Mouse (Mus musculus): Measurements from ENCODE around the gene Cass4. TPM values are rescaled to one million over a fixed set of nuclear protein-coding genes. Genes with fewer than 3 reads are reported as not detected.

The Cass4 gene
- polyA plus RNA-seq (2015; fragmentation: Nextera tagmentation; extraction: Ambion mirVana) = 0.06 and 0.19 TPM in 2 replicates

DNA sequence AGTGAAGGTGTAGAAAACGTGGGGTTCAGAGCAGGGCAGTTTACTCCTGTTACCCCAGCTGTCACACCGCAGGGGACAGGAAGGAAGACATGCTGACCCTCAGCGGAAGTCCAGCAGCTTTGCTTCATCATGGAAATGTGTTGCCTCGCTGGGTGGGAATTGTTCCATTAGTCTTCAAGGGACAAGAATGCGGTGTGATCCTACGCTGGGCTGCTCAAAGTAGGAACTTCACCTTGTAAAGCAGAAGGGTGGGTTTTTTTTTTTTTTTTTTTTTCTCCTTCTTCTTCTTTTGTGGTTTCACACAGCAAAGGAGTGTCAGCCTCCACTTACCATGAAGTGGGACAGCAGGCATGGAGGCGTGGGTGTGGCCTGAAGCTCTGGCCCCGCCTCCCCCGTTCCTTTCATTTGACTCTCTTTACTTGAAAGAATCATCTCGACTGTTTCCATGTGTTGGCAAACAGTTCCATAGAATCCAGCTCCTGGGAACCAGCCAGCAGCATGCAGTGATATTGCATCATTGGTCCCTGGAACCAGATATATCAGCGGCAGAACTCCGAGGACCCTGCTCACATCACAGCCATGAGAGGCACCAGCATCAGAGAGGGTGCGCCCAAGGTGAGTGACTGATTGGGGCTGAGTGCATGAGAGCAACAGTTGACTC is at the start of gene Cass4:
Gene Cass4, plus strand, starts transcription at position 404 of the 661 bp plus-strand sequence.
- H3K27ac ChIP-seq (ENCODE audit: low read depth, low read length) = no peak within 1 kb of the TSS
- 35% methylated on average over 13 of the region's 13 CpGs for WGBS
- no peak for ATAC-seq
- no peak within 1 kb of the TSS for H3K4me3 ChIP-seq (ENCODE audit: low read length)
- no peaks in the 10 kb centered on the region for H3K4me1 ChIP-seq (ENCODE audit: control insufficient read depth, insufficient read depth, low read depth, low read length)
- H3K27me3 ChIP-seq (replicated peaks; ENCODE audit: control insufficient read depth, insufficient read depth, low read length) = no peaks in the 10 kb centered on the region
- no peaks in the 10 kb centered on the region for H3K9me3 ChIP-seq (ENCODE audit: control insufficient read depth, low read length)
- no peak within 1 kb of the TSS for H3K9ac ChIP-seq (ENCODE audit: low read depth, low read length)
- no peaks in the 10 kb centered on the region for H3K36me3 ChIP-seq (ENCODE audit: control insufficient read depth, insufficient read depth, low read length)
- H3K4me2 ChIP-seq (ENCODE audit: low read length) = no peak within 1 kb of the TSS

DNA sequence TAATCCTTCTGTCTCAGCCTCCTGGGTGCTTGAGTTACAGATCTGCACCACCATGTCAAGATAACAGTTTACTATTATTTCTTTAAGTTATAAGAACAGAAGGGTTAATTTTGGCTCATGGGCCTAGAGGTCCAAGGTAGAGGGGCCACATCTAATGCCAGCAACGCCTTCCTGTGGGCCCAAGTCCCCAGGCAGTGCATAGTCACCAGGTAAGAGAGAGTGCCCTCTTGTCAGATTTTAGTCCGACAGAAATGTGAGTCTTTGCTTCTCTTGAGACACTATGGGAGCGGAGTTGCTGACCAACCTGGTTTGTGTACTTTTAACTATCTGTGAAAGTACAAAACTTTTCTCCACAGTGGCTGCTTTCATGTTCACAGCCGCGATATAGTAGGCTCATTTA is 48.9 kb upstream of the Cass4 start:
- Histone ChIP-seq H3K36me3 (ENCODE audit: control insufficient read depth, insufficient read depth, low read length) (no peaks in the 10 kb centered on the region), H3K27me3 (replicated peaks; ENCODE audit: control insufficient read depth, insufficient read depth, low read length) (no peaks in the 10 kb centered on the region), H3K4me3 (ENCODE audit: low read length) (no peak overlapping the region; the same call in 1 of the 2 replicates), H3K9me3 (ENCODE audit: control insufficient read depth, low read length) (no peaks in the 10 kb centered on the region), H3K4me2 (ENCODE audit: low read length) (peak overlapping the region; percentile 100), H3K27ac (ENCODE audit: low read depth, low read length) (peak overlapping the region; percentile 26; the same call in 1 of the 2 replicates), H3K4me1 (ENCODE audit: control insufficient read depth, insufficient read depth, low read depth, low read length) (peaks cover 22% of the 10 kb centered on the region), H3K9ac (ENCODE audit: low read depth, low read length) (no peak overlapping the region)
- WGBS = 32% methylated on average over 5 of the region's 5 CpGs
- ATAC-seq = no peak

DNA sequence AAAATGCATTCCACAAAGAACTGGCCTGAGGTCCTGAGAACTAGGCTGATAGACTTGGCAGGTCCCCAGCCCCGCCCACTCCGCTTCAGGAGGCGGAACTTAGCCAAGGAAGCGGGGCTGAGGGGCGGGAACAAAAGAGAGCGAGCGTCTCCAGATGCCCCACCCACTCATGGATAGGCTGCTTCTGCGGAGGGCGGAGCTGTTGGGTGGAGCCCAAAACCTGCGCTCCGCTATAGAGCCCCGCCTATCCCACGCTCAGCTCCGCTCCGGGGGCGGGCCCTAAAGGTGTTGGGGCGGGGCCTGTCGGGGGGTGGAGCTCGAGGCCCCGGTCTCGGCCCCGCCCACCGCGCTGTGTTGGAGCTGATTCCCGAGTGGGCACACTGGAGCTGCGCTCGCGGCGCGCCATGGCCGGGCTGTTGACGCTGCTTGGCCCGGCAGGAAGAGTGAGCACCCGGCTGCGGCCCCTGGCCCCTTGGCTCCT is 48.3 kb upstream of the Cass4 start, which contains the start of gene Fam210b:
Gene Fam210b, plus strand, starts transcription at position 308 of the 481 bp plus-strand sequence.
- Histone ChIP-seq H3K4me1 (ENCODE audit: control insufficient read depth, insufficient read depth, low read depth, low read length) (peaks cover 22% of the 10 kb centered on the region), H3K4me2 (ENCODE audit: low read length) (peak within 1 kb of the TSS; percentile 100), H3K9ac (ENCODE audit: low read depth, low read length) (peak within 1 kb of the TSS; percentile 82), H3K27me3 (replicated peaks; ENCODE audit: control insufficient read depth, insufficient read depth, low read length) (no peaks in the 10 kb centered on the region), H3K27ac (ENCODE audit: low read depth, low read length) (peak within 1 kb of the TSS; percentile 61), H3K9me3 (ENCODE audit: control insufficient read depth, low read length) (no peaks in the 10 kb centered on the region), H3K36me3 (ENCODE audit: control insufficient read depth, insufficient read depth, low read length) (no peaks in the 10 kb centered on the region), H3K4me3 (ENCODE audit: low read length) (peak within 1 kb of the TSS; percentile 75)
- ATAC-seq = peak; percentile 96
- WGBS = under 1% methylated on average over 32 of the region's 35 CpGs

DNA sequence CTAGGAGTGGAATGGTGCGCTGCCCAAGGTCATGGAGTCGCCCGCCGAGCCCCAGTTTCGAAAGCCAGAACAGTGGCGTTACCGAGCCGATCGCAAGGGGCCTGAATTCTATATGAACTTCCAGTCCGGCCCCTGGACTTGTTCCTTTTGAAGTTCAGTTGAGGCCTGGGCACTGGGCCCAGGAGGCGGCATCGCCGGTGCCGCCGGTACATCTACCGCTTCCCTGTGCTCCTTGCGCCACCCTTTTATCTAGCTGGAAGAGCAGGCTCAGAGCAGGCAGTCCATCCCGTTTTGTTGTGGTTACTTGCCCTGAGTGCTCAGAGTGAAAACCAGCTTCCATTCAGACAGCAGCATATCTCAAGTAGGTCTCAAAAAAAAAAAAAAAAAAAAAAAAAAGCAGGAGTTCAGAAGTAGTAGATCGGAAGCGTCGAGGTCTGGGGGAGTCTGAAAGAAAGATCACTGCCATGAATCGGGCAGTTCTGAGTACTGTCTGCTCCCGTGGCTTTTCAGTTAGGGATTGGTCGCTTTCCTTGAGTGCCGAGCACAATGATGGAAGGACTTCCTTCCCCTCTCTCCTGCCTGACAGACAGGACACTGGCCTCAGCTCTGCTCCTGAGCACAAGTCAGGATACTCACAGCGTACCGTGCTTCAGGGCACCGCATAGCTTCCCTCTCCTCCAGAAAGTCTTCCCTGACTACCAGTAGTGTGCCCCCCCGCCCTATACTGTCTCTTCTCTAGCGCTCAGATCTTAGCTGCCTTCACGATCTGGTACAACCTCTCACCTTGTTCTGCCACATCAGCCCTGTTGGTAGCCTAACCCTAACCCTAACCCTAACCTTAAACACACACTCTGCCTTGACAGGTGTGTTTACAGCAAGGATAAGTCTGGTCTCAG is 47.3 kb upstream of the Cass4 start:
- WGBS = 9% methylated on average over 31 of the region's 31 CpGs
- Histone ChIP-seq H3K27ac (ENCODE audit: low read depth, low read length) (peak overlapping the region; percentile 61; the same call in 1 of the 2 replicates), H3K27me3 (replicated peaks; ENCODE audit: control insufficient read depth, insufficient read depth, low read length) (no peaks in the 10 kb centered on the region), H3K9me3 (ENCODE audit: control insufficient read depth, low read length) (no peaks in the 10 kb centered on the region), H3K4me2 (ENCODE audit: low read length) (peak overlapping the region; percentile 100), H3K9ac (ENCODE audit: low read depth, low read length) (peak overlapping the region; percentile 82), H3K4me1 (ENCODE audit: control insufficient read depth, insufficient read depth, low read depth, low read length) (peaks cover 22% of the 10 kb centered on the region), H3K36me3 (ENCODE audit: control insufficient read depth, insufficient read depth, low read length) (no peaks in the 10 kb centered on the region), H3K4me3 (ENCODE audit: low read length) (peak overlapping the region; percentile 75)
- ATAC-seq = no peak

DNA sequence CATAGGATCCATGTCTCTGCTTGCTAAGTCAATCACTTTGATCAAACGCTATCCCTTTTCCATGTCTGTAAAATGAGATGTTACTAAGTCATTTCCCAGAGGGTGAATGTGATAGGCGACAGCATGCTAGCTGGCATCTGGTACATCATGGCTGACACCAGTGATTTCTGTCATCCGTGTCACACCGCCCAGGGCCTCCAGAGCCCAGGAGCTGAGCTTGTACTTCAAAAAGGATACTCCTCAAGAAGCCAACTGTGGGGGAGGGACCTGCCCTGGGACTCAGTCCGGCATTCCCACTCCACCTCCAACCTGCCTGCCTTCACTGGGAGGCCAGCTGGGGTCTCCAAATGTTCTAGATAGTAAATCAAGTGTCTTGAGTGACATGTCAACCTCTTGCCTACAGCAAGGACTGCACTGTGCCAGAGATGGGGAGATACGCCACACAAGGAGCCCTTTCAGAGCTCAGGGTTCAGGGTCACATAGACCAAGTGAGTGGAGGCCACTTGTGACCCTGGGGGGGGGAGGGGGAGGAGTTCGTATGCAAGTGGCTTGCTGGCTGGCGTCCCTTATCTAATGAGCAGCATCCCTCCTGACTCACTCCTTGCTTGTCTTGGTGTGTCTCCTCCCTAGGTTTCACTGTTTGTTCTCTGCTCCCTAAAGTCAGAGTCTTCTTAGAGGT is 46.5 kb upstream of the Cass4 start:
- Histone ChIP-seq H3K9me3 (ENCODE audit: control insufficient read depth, low read length) (no peaks in the 10 kb centered on the region), H3K9ac (ENCODE audit: low read depth, low read length) (no peak overlapping the region), H3K36me3 (ENCODE audit: control insufficient read depth, insufficient read depth, low read length) (no peaks in the 10 kb centered on the region), H3K27me3 (replicated peaks; ENCODE audit: control insufficient read depth, insufficient read depth, low read length) (no peaks in the 10 kb centered on the region), H3K4me1 (ENCODE audit: control insufficient read depth, insufficient read depth, low read depth, low read length) (peaks cover 22% of the 10 kb centered on the region), H3K4me3 (ENCODE audit: low read length) (no peak overlapping the region), H3K27ac (ENCODE audit: low read depth, low read length) (no peak overlapping the region), H3K4me2 (ENCODE audit: low read length) (peak overlapping the region; percentile 100)
- WGBS = 65% methylated on average over 8 of the region's 8 CpGs
- ATAC-seq = no peak

DNA sequence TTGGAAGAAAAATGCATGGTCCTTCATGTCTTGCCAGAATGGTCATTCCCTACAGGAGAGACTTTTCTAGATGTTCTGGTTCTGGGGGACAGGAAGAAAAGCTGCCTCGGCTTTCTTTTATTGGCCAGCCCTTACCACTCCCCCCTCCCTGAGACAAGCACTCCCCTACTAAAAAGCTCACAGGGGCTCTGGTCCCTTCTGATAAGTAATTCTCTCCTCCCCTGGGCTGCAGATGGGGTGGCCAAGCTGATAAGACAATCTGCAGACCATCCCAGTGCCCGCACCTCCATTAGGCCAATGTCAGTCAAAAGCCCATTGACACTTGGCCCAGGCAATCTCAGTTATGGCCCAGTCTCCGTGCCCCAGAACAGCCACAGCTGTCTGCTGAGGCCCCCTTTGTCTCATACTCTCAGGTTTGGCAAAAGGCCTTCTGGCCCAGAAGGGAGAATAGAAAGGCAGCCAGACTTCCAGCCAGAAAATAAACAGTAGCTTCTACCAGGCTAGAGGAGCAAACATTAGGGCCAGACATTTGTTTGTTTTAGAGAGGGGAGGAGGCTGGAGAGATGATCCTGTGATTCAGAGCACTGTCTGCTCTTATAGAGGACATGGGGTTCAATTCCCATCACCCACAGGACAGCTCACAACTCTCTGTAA is 45.2 kb upstream of the Cass4 start:
- Histone ChIP-seq H3K9ac (ENCODE audit: low read depth, low read length) (0 out of 2 replicates have a peak overlapping the region, but pooled peaks have one; percentile 27), H3K36me3 (ENCODE audit: control insufficient read depth, insufficient read depth, low read length) (no peaks in the 10 kb centered on the region), H3K9me3 (ENCODE audit: control insufficient read depth, low read length) (no peaks in the 10 kb centered on the region), H3K4me3 (ENCODE audit: low read length) (no peak overlapping the region), H3K27ac (ENCODE audit: low read depth, low read length) (0 out of 2 replicates have a peak overlapping the region, but pooled peaks have one; percentile 29), H3K4me1 (ENCODE audit: control insufficient read depth, insufficient read depth, low read depth, low read length) (peaks cover 27% of the 10 kb centered on the region), H3K4me2 (ENCODE audit: low read length) (no peak overlapping the region; the same call in 1 of the 2 replicates), H3K27me3 (replicated peaks; ENCODE audit: control insufficient read depth, insufficient read depth, low read length) (no peaks in the 10 kb centered on the region)
- 33% methylated on average over 3 of the region's 3 CpGs for WGBS
- no peak for ATAC-seq

DNA sequence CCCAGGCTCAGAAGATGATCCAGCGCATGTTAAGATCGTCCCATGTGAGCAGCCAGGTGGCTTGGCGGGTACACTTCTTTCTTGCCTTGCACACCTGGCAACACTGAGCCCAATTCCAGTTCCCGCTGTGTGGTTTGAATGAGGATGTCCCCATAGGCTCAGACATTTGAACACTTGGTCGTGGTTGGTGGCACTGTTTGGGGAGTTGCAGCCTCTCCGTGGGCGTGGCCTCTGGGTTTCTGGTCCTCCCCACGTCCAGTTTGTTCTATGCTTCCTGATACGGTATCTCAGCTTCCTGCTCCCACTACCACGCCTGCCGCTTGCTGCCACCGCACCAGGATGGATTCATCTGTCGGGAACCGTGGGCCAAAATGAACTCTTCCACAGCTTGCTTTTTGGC is 43.8 kb upstream of the Cass4 start:
- Histone ChIP-seq H3K27ac (ENCODE audit: low read depth, low read length) (no peak overlapping the region), H3K4me2 (ENCODE audit: low read length) (no peak overlapping the region), H3K9me3 (ENCODE audit: control insufficient read depth, low read length) (no peaks in the 10 kb centered on the region), H3K4me3 (ENCODE audit: low read length) (no peak overlapping the region), H3K27me3 (replicated peaks; ENCODE audit: control insufficient read depth, insufficient read depth, low read length) (no peaks in the 10 kb centered on the region), H3K36me3 (ENCODE audit: control insufficient read depth, insufficient read depth, low read length) (no peaks in the 10 kb centered on the region), H3K4me1 (ENCODE audit: control insufficient read depth, insufficient read depth, low read depth, low read length) (peaks cover 29% of the 10 kb centered on the region), H3K9ac (ENCODE audit: low read depth, low read length) (no peak overlapping the region)
- ATAC-seq = no peak
- 81% methylated on average over 14 of the region's 14 CpGs for WGBS

DNA sequence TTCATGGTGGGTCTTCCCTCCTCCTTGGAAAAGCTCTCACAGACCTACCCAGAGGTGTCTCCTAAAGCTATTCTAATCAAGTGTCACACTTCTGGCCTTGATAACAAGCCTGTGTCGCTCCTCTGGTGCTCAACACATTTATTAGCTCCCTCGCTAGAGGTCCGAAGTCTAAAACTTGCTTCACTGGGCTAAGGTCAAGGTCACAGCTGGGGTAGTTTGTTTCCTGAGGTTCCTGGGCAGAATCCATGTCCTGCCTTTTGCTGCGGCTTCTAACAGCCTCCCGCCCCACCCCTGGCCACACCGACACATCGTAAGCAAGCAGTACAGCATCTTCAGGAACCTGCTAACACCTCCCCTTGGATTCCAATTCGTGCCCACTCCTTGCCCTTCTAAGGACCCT is 42.8 kb upstream of the Cass4 start:
- H3K4me2 ChIP-seq (ENCODE audit: low read length) = no peak overlapping the region
- H3K27me3 ChIP-seq (replicated peaks; ENCODE audit: control insufficient read depth, insufficient read depth, low read length) = no peaks in the 10 kb centered on the region
- no peak overlapping the region for H3K27ac ChIP-seq (ENCODE audit: low read depth, low read length)
- H3K4me3 ChIP-seq (ENCODE audit: low read length) = no peak overlapping the region
- no peak for ATAC-seq
- H3K9me3 ChIP-seq (ENCODE audit: control insufficient read depth, low read length) = no peaks in the 10 kb centered on the region
- no peak overlapping the region for H3K9ac ChIP-seq (ENCODE audit: low read depth, low read length)
- peaks cover 27% of the 10 kb centered on the region for H3K4me1 ChIP-seq (ENCODE audit: control insufficient read depth, insufficient read depth, low read depth, low read length)
- H3K36me3 ChIP-seq (ENCODE audit: control insufficient read depth, insufficient read depth, low read length) = no peaks in the 10 kb centered on the region
- WGBS = 86% methylated on average over 8 of the region's 8 CpGs

Data from hindbrain, embryonic 16.5 days (tissue).